Mouse (Mus musculus) cerebellum, adult 2 months (tissue): ENCODE measurements around the gene Mrps36.

Experiments
- CTCF ChIP-seq: fragments of 200-500 bp; IDR thresholded peaks from 2 replicates; pipeline ENCODE4 v1.5.1; 2011; ENCODE audit warnings: low read depth, mild to moderate bottlenecking, control low read depth, low read length, moderate library complexity, borderline replicate concordance; ENCODE audit not compliant: insufficient read depth
- POLR2A ChIP-seq: fragments of 200-500 bp; IDR thresholded peaks from 2 replicates; pipeline ENCODE4 v1.6.1; 2011; ENCODE audit warnings: low read length, control low read depth, borderline replicate concordance; ENCODE audit not compliant: insufficient read depth

DNA sequence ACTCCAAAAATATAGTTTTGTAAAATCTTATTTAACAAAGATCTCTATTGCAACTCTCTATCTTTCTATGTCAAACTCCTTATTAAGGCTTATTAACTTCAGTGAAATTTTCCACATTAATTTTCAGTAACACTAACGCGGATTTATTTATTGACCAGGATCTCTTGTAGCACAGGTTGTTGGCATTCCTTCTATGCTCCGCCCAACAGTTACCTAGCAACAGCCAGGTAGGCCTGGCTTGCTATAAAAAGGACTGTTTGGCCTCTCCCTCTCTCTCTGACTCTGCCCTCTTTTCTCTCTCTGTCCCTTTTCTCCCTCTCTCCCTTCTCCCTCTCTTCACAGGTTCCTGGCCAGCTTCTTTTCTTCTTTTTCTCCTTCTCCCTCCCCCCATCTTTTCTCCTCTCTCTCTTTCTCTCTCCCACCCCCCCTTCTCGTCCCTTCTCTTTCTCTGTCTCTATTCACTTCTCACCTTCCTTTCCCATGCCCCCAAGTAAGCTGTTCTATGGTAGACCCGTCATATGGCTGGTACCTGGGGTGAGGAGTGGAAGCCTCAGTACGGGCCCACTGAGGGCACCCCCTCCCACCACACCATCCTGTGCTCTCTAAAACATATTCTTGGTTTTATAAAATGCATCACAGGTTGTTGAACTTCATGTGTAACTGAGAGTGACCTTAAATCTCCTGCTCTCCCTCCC lies 43.0 kb upstream of the Mrps36 start:
- no peak for TF ChIP-seq CTCF
- TF ChIP-seq POLR2A: no peak
